Mouse (Mus musculus): ENCODE results near the gene Myt1l.

Gene Myt1l

GRCm38 (mm10) chr12:29671984-29672383, 143.8 kb downstream of the Myt1l start:
- no peak for DNase-seq

GRCm38 (mm10) chr12:29675594-29676362, 147.6 kb downstream of the Myt1l start:
- no peak for DNase-seq

- DNase-seq = no peak
These were observed 154.2 kb downstream of the Myt1l start for GRCm38 (mm10) chr12:29682384-29682783.

GRCm38 (mm10) chr12:29682946-29683345, 154.8 kb downstream of the Myt1l start:
- no peak for DNase-seq

GRCm38 (mm10) chr12:29686241-29686640, 158.1 kb downstream of the Myt1l start:
- no peak for DNase-seq

GRCm38 (mm10) chr12:29691566-29691965, 163.4 kb downstream of the Myt1l start:
- no peak for DNase-seq

- DNase-seq = no peak
These were observed 167.0 kb downstream of the Myt1l start for GRCm38 (mm10) chr12:29695194-29695593.

- no peak for DNase-seq
These were observed 169.6 kb downstream of the Myt1l start for GRCm38 (mm10) chr12:29697526-29698500.

- no peak for DNase-seq
These were observed 170.4 kb downstream of the Myt1l start for GRCm38 (mm10) chr12:29698541-29698940.

- no peak for DNase-seq
These were observed 170.8 kb downstream of the Myt1l start for GRCm38 (mm10) chr12:29698976-29699375.

- no peak for DNase-seq
These were observed 171.2 kb downstream of the Myt1l start for GRCm38 (mm10) chr12:29699386-29699785.

- no peak for DNase-seq
These were observed 171.8 kb downstream of the Myt1l start for GRCm38 (mm10) chr12:29700026-29700425.

- DNase-seq = no peak
These were observed 172.9 kb downstream of the Myt1l start for GRCm38 (mm10) chr12:29701076-29701475.

- DNase-seq = no peak
These were observed 173.6 kb downstream of the Myt1l start for GRCm38 (mm10) chr12:29701731-29702316.

- no peak for DNase-seq
These were observed 174.4 kb downstream of the Myt1l start for GRCm38 (mm10) chr12:29702626-29703025.

- DNase-seq = no peak
These were observed 175.4 kb downstream of the Myt1l start for GRCm38 (mm10) chr12:29703541-29703940.

- DNase-seq = no peak
These were observed 178.9 kb downstream of the Myt1l start for GRCm38 (mm10) chr12:29707094-29707493.

GRCm38 (mm10) chr12:29708166-29708565, 180.0 kb downstream of the Myt1l start:
- DNase-seq = no peak

GRCm38 (mm10) chr12:29712795-29713721, 184.9 kb downstream of the Myt1l start:
- DNase-seq = no peak

- DNase-seq = no peak
These were observed 195.6 kb downstream of the Myt1l start for GRCm38 (mm10) chr12:29723722-29724338.

- no peak for DNase-seq
These were observed 200.1 kb downstream of the Myt1l start for GRCm38 (mm10) chr12:29728294-29728693.
